Mouse (Mus musculus): ENCODE data around the gene Snx20.
A peak's percentile ranks its signal among the peaks of the same experiment; 100 is the strongest.

Snx20 gene

DNA sequence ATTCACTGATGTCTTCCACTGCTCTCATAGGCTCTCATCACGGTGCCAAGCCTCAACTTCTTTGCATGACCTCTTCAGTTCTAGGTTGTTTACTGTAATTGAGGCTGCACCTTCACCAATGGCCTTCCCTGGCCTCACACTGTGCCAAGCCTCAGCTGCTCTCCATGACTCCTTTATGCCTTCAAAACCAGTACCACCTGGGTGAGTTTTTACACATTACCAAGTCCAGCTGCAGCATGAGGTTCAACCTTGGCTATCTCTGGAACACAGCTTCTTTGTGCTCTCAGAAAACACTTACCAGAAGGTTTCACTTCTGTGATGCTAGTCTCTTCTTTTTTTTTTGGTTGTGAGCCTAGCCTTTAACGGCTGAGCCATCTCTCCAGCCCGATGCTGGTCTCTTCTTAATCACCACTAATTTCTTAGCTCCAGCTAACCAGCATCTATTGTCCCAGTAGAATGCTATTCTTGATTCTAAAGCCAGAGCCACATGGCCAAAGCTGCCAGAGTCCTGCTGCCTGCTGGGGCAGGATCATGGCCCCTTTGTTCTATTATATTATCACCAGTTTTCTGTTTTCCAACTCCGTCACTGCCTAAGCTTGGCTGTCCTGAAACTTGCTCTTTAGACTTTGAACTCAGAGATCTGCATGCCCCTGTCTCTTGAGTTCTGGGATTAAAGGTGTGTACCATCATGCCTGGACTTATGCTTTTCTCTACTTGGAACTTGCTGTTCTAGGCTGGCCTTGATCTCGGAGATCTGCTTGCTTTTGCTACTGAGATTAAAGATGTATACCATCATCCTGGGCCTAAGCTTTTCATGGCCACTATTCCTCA lies 7.0 kb upstream of the Snx20 start:
- DNase-seq: no peak

DNA sequence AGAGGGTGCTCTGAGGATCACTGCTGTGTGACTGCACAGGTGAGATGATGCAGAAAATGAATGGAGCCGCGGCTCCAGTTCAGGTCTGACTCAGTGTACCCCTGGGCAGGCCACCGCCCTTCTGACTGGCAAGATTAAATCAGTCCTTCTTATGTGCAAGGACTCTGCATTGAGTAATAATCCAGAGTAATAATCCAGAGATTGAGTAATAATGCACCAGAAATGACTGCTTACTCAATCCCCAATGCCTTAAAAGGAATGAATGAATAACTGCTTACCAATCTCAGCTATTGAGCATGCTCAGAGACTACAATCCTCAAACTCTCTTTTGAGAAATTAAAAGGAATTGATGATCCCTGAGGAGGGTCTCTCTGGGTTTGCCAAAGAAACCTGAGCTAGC lies 3.0 kb upstream of the Snx20 start:
- DNase-seq: no peak

DNA sequence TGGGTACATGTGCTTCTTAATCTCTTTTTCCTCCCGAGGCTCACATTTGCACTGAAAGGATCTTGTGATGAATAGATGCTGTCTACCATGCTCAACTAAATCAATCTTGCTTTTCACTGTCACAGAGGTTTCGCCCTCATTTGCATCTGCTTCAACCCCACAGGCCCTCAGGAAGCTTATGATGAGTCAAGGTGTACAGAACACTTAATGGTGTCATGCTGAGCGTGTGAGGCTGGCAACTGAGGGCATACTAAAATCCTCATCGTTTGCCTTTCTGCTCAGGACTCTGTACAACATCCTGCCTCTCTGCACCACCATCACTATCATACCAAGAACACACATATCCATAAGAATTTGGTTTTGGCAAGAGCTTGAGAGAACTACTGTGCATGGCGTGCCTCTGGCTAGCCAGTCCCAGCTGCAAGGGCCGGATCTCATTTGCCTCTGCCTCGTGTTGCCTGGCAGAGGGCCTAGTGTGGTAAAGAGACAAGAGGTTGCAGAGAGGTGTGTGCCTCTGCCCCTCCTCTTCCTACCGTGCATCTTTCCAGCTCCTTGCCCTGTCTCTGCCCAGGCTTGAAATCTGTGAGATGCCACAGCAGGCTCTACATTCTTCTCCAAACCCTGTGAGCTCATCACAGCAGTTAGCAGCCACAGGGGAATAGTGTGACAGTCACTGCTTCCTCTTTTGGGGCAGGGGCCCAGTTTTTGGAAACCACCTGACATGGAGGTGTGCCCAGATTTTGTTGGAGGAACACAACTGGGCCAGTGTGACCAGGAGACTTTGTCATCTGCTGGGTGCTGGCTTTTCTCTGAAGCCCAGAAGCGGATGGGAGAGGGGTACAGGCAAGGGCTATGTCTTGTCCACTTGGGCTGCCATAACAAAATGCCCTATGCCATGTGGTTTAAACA lies 1.4 kb upstream of the Snx20 start:
- DNase-seq: no peak

DNA sequence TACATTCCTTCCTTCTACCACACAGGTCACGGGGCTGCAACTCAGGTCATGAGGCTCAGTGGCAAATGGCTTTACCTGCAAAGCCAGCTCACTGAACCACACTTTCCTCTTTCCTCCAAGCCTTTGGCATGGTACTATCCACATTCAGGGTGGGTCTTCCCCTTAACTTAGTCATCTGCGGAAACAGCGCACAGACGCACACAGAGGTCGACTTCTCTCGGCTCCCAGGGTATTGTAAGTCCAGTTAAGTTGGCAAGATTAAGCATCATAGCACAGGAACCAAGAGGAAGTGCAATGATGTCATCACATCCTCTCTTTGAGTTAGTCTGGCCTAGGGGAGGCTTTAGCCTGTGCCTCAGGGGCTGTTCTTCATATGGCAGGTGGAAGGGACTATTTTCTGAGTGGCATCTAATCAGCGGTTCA lies 2.6 kb downstream of the Snx20 start:
- DNase-seq: no peak

DNA sequence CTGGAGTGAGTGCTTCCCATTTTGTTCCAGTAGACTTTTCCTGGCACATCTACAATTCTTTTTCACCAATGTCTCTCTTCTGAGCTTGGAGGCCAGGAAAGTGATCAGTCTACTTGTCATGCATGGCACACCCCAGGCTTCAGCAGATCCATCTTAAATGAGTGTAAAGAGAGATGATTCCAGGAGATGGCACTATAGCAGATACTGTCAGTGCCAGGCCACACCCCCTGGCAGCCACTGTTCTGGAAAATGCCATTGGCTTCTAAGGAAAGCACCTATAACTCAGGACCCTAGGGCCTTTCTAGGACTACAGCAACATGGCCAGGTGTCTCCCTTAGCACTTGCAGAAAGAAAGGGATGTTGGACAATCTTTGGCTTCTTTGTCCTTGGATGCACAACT lies 4.8 kb downstream of the Snx20 start:
- peak; percentile 38 for DNase-seq

DNA sequence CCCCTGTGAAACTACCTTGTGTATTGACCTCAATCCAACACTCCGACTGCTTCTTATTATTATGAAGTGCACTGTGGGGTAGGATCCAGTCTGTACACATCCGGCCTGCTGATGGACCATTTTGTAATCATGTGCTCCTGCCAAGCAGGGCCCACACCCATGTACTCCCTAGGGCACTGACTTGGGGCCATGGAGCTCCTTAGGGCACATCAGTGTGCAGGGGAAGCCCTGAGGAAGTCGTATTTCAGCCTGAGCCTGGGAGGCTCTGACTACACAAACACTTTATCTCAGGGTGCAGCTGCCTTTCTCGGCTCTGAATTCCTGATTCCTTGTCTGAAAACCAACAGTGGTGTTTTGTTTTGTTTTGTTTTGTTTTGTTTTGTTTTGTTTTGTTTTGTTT lies 5.7 kb downstream of the Snx20 start:
- DNase-seq: no peak

DNA sequence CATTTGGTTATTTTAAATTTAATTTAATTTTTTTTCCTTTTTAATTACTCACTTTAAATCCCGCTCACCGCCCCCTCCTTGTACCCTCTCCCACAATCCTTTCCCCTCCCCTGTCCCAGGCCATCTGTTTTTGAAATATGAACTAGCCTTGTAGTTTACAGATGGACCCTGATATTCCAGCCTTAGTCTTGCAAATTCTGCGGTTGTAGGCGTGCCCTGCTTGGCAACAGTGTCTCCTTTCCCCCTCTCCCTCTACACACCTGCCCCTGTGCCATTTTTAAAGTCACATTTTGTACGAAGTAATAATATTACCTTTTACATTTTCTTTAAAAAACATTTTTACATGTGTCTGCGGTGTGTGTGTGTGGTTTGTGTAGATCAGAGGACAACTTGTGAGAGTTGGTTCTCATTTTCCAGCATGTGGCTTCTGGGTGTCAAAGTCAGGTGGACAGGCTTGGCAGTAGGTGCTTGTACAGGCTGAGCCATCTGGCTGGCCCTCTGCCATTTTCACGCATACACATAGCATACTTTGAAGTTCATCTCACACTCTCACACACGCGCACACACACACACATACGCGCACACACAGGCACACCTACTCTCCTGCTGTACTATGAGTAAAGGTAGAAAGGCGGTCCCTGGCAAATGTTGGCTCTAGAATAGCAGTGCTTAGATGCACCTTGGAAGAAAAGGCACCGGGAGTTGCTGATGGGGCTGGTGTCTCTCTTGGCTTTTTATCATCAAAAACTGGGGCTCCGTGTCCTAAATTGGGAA lies 7.7 kb downstream of the Snx20 start:
- no peak for DNase-seq

DNA sequence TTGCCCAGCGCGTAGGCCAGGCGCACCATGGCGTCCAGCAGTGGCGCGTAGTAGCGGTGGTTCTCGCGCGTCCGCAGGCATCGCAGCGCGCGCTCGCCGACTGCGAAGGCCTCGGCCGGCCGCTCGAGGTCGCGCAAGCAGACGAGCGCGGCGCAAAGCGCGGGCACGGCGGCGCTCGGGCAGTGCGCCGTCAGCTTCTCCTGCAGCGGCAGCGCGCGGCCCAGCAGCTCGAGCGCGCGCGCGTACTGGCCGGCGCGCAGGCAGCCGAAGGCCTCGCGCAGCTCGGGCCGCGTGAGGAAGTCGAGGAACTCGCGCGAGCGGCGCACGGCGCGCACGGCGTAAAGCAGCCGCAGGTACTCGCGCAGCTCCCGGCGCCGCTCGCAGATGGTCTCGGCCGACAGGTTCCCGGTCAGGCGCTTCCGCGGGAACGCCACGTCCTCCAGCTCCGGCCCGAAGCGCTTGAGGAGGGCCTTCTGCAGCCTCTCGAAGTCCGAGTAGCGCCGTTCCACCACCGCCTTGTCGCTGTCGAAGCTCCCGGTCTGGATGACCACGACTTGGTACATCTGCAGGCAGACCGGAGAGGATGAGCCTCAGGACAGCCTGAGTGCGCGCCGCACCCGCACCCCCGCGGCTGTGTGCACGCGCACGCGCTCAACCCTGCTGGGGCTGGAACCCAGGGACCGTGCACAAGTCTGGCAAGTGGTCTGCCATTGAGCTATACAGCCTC lies 8.5 kb downstream of the Snx20 start:
- DNase-seq: peak; percentile 57

DNA sequence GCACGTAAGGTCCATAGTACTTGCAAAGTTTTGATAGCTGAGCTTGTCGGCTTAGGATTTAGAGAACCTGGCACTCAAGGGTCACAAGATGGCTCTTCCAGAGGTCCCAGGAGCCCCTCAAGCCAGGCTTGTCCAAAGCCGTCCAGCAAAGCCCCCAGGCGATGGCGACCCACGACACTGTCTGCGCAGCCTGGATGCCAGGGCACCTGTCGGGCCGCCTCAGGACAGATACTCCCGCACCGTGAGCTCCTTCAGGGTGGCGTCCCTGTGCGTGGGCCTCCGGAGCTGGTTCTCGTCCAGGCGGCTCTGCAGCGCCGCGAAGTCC lies 9.0 kb downstream of the Snx20 start:
- DNase-seq: peak; percentile 22

DNA sequence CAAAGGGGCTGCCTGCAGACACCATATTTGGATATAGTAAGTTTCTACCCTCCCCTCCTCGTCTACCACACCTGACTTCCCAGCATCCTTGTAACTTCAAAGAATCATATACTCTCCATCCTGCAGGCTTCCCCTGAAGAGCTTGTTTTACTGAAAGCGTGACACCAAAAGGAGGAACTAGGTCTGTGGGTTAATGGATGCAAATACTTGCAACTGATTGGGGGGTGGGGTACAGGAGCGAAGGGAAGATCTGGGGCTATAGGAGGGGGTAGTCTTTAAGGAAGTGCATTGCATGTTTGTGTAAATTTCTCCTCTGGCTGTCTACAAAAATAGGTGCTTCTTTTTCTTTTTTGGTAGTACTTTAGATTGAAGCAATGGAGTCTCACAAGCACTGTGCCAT lies 9.5 kb downstream of the Snx20 start:
- DNase-seq: no peak

DNA sequence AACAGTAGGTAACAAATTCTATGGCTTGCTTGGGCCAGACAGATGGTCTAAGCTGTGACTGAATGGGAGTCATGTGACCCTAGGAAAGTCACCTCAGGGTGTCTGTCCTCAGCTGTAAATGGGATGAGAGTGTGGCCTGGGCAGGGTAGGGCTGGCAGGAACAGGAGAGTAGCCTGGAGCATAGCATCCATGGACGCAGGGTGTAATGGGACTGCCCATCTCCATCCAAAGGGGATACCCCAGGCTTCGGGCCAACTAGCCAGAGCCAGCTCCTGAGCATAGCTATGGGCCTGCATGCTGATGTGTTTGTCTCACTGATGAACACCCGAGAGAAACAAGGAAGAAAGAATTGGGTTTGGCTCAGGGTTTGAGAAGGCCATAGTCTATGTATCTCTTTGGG lies 11.7 kb downstream of the Snx20 start:
- no peak for DNase-seq

DNA sequence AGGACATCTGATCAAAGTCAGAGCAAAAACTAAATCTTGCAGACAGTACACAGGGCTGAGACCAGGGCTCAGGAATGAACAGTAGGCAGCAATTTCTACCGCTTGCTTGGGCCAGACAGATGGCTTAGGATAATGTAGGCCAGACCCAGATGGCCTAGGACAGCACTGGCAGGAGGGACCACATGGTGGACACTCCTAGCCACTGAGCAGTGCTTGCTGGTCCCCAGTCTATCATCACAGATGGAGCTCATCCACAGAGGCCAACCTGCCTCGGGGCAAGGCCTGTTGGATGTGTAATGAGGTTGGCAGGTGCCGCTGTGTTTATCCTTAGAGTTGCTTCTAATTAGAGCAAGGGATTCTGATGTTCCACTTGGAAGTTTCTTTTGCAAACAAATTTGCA lies 12.6 kb downstream of the Snx20 start:
- no peak for DNase-seq

DNA sequence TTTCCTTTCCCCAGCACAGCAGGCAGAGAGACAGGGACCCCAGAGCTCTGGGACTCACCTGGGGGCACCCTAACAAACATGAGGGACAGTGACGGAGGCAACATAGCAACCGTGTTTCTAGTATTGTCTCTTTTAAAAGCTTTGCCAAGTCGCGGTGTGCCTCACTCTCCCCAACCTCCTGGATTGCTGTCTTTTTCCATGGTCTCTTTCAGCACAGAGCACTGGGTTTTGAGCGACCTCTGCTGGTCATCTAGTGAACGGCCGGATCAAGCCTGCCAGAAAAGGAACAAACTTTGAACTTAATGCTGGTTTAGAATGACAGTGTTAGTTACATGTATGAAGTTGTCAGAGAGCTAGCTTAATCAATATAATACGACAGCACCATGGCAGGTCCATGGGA lies 14.5 kb downstream of the Snx20 start:
- DNase-seq: peak; percentile 71

DNA sequence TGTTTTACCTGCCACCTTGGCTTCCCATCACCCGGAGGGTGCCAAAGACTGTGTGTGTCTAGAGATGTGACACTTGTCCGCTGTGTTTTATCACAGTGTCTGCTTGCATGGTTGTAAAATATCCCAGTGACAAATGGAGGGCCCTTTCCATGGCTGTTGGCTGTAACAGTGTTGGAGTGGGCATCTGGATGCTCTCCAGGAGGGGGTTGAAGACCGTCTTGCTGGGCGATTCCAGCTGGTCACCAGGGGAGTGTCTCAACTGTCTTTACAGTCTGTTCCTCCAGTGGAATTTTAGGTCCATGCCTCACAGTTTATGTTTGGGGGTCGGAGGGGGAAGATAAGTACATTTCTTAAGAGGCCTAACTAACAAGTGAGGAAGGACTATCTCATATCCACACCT lies 15.0 kb downstream of the Snx20 start:
- no peak for DNase-seq

DNA sequence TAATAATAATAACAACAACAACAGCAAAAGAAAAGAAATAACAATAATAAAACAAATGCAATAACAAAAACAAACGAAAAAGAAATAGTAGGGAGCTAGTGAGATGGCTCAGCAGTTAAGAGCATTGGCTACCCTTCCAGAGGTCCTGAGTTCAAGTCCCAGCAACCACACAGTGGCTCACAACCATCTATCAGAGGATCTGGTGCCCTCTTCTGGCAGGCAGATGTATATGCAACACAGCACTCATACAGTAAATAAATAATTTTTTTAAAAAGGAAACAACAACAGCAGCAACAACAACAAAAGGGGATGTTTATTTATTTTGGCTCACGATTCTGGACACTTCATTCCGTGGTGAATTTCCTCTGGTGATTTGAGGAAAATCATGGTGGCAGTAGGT lies 16.4 kb downstream of the Snx20 start:
- DNase-seq: peak; percentile 46

DNA sequence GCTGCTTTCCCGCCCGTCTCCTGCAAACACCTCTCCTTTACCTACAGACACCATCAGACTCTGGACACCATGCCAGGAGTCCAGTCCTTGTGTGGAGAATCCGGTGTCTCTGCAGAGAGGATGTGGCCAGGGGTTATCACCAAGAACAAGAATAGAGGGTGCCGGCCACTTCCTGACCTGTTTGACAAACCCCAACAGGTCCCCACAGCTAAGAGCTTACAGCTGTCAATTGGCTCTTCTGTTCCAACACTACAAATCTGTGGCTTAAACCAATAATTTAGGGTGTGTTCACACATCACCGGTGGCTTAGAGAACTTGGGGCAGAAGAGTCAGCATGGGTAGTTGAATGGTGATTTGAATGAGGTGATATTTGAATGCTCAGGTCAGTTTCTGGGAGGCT lies 17.3 kb downstream of the Snx20 start:
- no peak for DNase-seq

DNA sequence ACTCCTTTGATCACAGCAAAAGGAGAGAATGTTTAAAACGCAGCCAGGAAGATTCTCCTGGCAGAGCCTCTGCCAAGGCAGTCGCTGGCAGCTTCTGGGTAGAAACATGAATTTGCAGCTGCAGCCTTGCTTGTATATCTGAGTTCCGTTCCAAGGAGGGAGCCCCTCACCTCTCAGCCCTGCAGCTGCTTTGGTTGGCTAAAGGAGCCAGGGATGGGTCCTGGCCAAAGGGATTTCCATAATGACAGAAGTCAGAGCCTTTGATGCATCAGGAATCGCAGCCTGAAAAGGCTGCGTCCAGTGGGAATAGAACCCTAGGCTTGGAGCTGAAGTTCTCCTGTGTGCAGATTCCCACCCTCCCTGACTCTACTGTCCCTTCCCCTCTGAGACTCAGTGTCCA lies 20.9 kb downstream of the Snx20 start:
- no peak for DNase-seq

DNA sequence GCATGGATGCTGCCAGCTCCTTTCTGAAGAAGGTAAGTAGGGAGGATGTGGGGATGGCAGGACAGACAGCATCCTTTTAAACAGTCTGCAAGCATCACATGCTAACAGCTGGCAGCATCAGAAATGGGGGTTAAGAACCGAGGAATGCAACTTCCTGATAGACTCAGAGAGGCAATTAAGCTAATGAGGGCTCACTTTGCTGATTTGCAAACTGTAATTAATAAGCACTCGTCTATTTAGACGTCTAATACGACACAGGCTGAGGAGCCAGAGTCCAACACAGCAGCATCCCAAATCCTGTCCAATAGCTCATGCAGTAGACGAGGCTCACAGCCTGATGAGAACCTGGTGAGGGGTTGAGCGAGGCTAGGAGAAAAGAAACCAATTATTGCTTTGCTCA lies 25.7 kb downstream of the Snx20 start:
- no peak for DNase-seq

DNA sequence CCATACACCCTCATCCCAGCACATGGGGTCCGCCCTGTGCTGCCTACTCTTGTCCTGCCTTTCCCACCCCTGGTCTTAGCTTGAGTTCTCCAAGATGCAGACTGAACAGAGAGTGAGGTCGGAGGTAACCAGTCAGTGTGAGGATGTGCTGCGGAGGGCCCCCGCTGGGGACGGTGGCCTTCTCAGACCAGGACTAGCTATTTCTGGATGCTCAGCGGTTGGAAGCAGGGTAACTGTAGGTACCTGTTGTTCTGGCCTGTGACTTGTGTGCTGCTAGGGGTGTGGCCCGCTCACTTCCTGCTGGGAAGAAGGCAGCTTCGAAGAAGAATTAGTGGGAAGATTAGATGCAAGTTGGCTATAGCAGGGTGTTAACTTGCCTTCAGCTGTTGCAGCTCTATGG lies 26.9 kb downstream of the Snx20 start:
- no peak for DNase-seq

DNA sequence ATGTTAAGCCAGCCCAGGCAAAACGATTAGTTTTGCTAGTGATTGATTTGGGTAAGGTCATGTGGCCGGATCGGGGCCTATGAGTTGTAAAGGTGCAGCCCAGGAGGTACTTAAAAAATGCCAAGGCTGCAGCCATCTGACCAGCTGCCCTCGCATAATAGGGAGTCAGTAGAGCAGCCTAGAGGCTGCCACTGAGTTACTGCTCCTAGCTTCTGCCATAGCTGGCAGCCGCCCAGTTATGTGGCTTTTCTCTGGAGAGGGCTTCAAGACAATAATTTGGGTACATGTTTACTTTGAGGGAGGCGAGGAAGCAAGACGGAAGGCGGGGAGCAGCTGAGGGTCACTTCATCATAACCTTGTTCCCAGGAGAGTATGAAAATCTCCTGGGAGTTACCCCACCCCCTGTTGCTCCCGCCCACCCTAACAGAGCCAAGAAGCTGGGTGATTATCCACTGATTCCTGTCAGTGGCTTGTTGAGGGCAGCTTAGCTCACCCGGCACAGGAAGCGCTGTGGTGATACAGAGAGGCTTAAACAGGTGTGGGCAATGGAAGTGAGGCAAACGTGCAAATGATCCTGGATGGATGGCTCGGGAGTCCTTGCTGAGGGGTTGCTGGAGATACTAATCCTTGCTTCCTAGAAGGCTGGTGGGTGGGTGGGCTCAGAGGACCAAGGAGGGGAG lies 30.4 kb downstream of the Snx20 start:
- DNase-seq: no peak

DNA sequence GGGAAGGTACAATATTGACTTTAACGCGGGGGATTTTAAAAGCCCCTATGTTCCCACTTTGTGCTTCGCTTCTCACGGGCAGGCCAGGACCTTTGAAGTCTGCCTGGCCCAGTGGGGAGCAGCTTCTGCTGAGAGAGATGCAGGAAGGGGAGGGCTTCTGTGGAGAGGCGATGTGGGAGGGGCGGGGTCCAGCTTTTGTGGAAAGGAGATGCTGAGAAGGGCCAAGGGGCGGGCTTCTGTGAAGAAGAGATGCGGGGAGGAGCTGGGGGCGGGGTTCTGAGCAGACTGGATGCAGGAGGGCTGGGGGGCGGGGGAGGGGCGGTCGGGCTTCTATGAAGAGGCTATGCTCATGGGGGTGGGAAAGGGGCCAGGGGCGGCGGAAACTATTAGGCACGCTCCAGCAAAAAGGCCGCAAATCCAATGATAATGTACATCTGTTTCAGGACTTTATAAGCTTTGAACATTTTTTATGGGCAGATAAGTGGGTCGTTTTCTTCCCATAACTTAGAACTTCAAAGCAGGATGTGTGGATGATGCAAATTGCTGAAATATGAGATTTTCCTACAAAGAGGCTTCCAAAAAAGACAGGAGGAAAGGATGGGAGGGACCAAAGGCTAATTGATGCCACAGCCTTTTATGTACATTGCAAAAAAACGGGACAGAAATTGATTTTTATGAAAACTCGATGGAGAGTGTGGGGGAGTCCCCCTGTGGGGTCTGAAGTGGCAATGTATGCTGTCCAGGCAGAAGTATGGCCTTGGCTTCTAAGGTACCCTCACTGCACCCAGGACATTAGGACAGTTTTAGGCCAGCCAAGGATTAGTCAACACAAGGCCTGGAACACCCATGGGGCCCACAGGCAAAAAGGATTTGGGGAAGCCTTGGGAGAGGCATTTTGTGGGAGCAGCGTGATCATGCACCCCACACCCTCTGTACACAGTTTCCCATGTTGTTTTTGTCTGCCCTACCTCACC lies 31.6 kb downstream of the Snx20 start:
- peak; percentile 78 for DNase-seq
